Mouse (Mus musculus) midbrain, embryonic 11.5 days (tissue): ENCODE measurements around the gene Fam208b. TPM values are rescaled to one million over a fixed set of nuclear protein-coding genes. Genes with fewer than 3 reads are reported as not detected.
A peak's percentile ranks its signal among the peaks of the same experiment; 100 is the strongest.

Experiments used
- ATAC-seq: fragments of 200-750 bp; cut with Nextera tagmentation; 2 replicates; pipeline ENCODE4 v1.8.0; 2017; ENCODE audit warnings: moderate TSS enrichment, moderate library complexity; ENCODE audit not compliant: low FRiP score
- DNase-seq: peaks from one replicate; pipeline ENCODE4 v3.0.0; 2015; ENCODE audit warnings: low spot score; ENCODE audit errors: missing footprints
- H3K27ac ChIP-seq: fragments of 300-500 bp; sonication (generic); 2 replicates; pipeline ENCODE4 v1.5.1; 2014; ENCODE audit warnings: low read depth, low read length
- H3K27me3 ChIP-seq: fragments of 300-500 bp; sonication (generic); 2 replicates; pipeline ENCODE4 v1.6.1; 2014; ENCODE audit warnings: mild to moderate bottlenecking, low read length, moderate library complexity, mixed read lengths; ENCODE audit not compliant: control insufficient read depth, insufficient read depth
- H3K36me3 ChIP-seq: fragments of 300-500 bp; sonication (generic); 2 replicates; pipeline ENCODE4 v1.6.1; 2014; ENCODE audit warnings: mild to moderate bottlenecking, low read length, moderate library complexity, mixed read lengths; ENCODE audit not compliant: control insufficient read depth, insufficient read depth
- H3K4me1 ChIP-seq: fragments of 300-500 bp; sonication (generic); 2 replicates; pipeline ENCODE4 v1.6.1; 2014; ENCODE audit warnings: low read length; ENCODE audit not compliant: control insufficient read depth, insufficient read depth
- H3K4me2 ChIP-seq: fragments of 300-500 bp; sonication (generic); 2 replicates; pipeline ENCODE4 v1.6.1; 2014; ENCODE audit warnings: mild to moderate bottlenecking, moderate library complexity
- H3K4me3 ChIP-seq: fragments of 300-500 bp; sonication (generic); 2 replicates; pipeline ENCODE4 v1.5.1; 2014; ENCODE audit warnings: low read depth, low read length
- H3K9ac ChIP-seq: fragments of 300-500 bp; sonication (generic); 2 replicates; pipeline ENCODE4 v1.6.1; 2014; ENCODE audit warnings: low read length
- H3K9me3 ChIP-seq: fragments of 300-500 bp; sonication (generic); 2 replicates; pipeline ENCODE4 v1.6.1; 2016; ENCODE audit warnings: low read length; ENCODE audit not compliant: control insufficient read depth
- WGBS: fragments of 180-500 bp; shearing (Covaris S2); extraction: QIAGEN DNeasy Blood & Tissue Kit; methylation state at CpG from one replicate; pipeline ENCODE4 v1.1.7; 2014; 5-methylcytosine and 5-hydroxymethylcytosine counted together
- polyA plus RNA-seq: library from polyadenylated mRNA; unstranded; fragments of >200 nt; fragmentation: Nextera tagmentation; extraction: Ambion mirVana; gene quantifications from 2 replicates; pipeline ENCODE4 v1.2.1, GENCODE M21; 2014

Gene Fam208b
- polyA plus RNA-seq, 1 experiment from 2014 or later = 20.5 TPM

- H3K36me3 ChIP-seq = no peaks in the 10 kb centered on the region
- H3K27me3 ChIP-seq = peaks cover 3% of the 10 kb centered on the region; the same call in 1 of the 2 replicates
- H3K4me3 ChIP-seq = no peak overlapping the region
- H3K9me3 ChIP-seq = no peaks in the 10 kb centered on the region
- 80% methylated on average over 11 of the region's 11 CpGs for WGBS
- no peak overlapping the region for H3K4me2 ChIP-seq
- H3K27ac ChIP-seq = no peak overlapping the region
- no peaks in the 10 kb centered on the region for H3K4me1 ChIP-seq
- DNase-seq = no peak
- no peak overlapping the region for H3K9ac ChIP-seq
- no peak for ATAC-seq
Observed at GRCm38 (mm10) chr13:3636797-3637196, 25.9 kb upstream of the Fam208b start.

- DNase-seq = no peak
- H3K4me3 ChIP-seq = no peak overlapping the region
- peaks cover 3% of the 10 kb centered on the region; the same call in 1 of the 2 replicates for H3K27me3 ChIP-seq
- H3K9ac ChIP-seq = no peak overlapping the region
- H3K9me3 ChIP-seq = no peaks in the 10 kb centered on the region
- H3K27ac ChIP-seq = no peak overlapping the region
- 94% methylated on average over 3 of the region's 3 CpGs for WGBS
- no peaks in the 10 kb centered on the region for H3K36me3 ChIP-seq
- H3K4me2 ChIP-seq = no peak overlapping the region
- no peak for ATAC-seq
- H3K4me1 ChIP-seq = no peaks in the 10 kb centered on the region
Observed at GRCm38 (mm10) chr13:3635076-3635475, 24.2 kb upstream of the Fam208b start.

DNA sequence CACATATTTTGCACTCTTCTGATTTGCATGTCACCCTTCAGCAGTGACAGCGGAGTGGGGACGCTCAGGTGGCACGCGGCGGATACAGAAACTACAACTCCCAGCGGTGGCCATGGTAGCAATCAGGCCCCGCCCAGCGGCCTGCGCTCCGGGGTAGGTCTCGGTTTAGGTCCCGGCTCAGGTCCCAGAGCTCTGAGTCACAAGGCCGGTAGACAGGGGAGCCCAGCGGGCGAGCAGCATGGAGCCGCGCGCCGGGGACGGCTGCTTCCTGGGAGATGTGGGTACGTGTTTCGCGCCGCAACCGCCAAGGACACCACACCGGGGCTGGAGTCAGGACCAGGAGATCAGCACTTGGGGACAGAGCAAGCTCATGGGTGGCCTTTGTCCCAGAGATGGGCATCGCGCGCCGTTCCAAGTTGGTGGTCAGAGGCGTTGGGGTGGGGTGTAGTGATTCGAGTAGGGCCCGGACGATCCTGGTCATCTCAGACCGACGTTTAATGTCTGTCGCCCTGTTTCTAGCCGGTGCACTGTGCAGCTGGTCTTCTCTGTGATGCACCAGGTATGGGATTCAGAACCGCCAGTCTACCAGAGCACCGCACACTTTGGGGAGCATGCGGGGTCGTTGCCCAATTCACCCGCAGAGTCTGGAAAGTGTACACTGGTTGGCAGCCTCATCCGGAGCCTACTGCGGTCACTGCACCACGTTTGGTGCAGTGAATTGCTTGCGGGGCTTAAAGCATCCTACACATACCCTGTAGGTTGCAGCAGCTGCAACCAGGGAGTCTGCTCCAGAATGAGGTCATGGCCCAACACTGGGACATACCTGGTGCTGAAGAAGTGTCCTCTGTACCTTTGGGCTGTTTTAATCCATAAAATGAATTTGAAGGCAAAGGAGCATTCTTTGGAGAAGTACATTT lies 23.2 kb upstream of the Fam208b start, which contains the start of gene Asb13:
Asb13 (plus strand) TSS at position 138 of the 917 bp plus-strand sequence.
- peaks cover 3% of the 10 kb centered on the region; the same call in 1 of the 2 replicates for H3K27me3 ChIP-seq
- no peaks in the 10 kb centered on the region for H3K36me3 ChIP-seq
- H3K9me3 ChIP-seq = no peaks in the 10 kb centered on the region
- H3K4me3 ChIP-seq = peak within 1 kb of the TSS; percentile 67
- DNase-seq = peak; percentile 97
- peak within 1 kb of the TSS; percentile 80 for H3K9ac ChIP-seq
- peak; percentile 96 for ATAC-seq
- no peaks in the 10 kb centered on the region for H3K4me1 ChIP-seq
- no peak within 1 kb of the TSS for H3K27ac ChIP-seq
- WGBS = under 1% methylated on average over 47 of the region's 47 CpGs
- peak within 1 kb of the TSS; percentile 66 for H3K4me2 ChIP-seq

DNA sequence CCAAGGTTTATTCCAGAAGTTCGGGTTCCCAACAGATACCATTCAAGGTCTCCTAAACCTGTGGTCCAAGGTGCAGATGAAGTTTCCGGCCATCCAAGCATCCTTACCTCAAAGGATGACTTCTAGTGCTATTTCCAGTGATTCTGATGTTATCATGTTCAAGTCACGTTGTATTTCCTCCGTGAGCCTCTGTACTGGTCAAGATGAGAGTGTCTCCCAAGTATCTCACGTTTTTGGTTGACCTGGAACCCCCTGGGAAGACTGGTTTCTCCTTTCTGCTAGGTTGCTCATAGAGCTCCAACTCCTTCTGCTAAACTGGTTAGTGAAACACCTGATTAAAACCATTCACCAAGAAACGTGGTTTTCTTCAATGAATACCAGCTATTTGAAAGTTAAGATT lies 22.2 kb upstream of the Fam208b start:
- 43% methylated on average over 6 of the region's 6 CpGs for WGBS
- Histone ChIP-seq H3K9ac (no peak overlapping the region), H3K4me2 (no peak overlapping the region), H3K4me1 (no peaks in the 10 kb centered on the region), H3K4me3 (no peak overlapping the region), H3K27ac (no peak overlapping the region), H3K27me3 (peaks cover 3% of the 10 kb centered on the region; the same call in 1 of the 2 replicates), H3K36me3 (no peaks in the 10 kb centered on the region), H3K9me3 (no peaks in the 10 kb centered on the region)
- no peak for ATAC-seq
- DNase-seq = peak; percentile 82

GRCm38 (mm10) chr13:3632551-3632950 lies 21.6 kb upstream of the Fam208b start:
- ATAC-seq (no peak), DNase-seq (peak; percentile 31)
- no peaks in the 10 kb centered on the region for H3K36me3 ChIP-seq
- H3K27ac ChIP-seq = no peak overlapping the region
- H3K9me3 ChIP-seq = no peaks in the 10 kb centered on the region
- H3K4me2 ChIP-seq = no peak overlapping the region
- H3K4me1 ChIP-seq = no peaks in the 10 kb centered on the region
- peaks cover 3% of the 10 kb centered on the region; the same call in 1 of the 2 replicates for H3K27me3 ChIP-seq
- WGBS = 90% methylated on average over 9 of the region's 9 CpGs
- H3K4me3 ChIP-seq = no peak overlapping the region
- H3K9ac ChIP-seq = no peak overlapping the region

GRCm38 (mm10) chr13:3628102-3628501 lies 17.2 kb upstream of the Fam208b start:
- H3K9me3 ChIP-seq = no peaks in the 10 kb centered on the region
- H3K27ac ChIP-seq = no peak overlapping the region
- no peaks in the 10 kb centered on the region for H3K4me1 ChIP-seq
- no peaks in the 10 kb centered on the region for H3K36me3 ChIP-seq
- peaks cover 3% of the 10 kb centered on the region; the same call in 1 of the 2 replicates for H3K27me3 ChIP-seq
- no peak overlapping the region for H3K9ac ChIP-seq
- no peak overlapping the region for H3K4me2 ChIP-seq
- no peak for DNase-seq
- no peak for ATAC-seq
- 50% methylated on average over 3 of the region's 3 CpGs for WGBS
- H3K4me3 ChIP-seq = no peak overlapping the region

GRCm38 (mm10) chr13:3627139-3627538 lies 16.2 kb upstream of the Fam208b start:
- H3K27ac ChIP-seq = no peak overlapping the region
- H3K36me3 ChIP-seq = no peaks in the 10 kb centered on the region
- no peaks in the 10 kb centered on the region for H3K27me3 ChIP-seq
- 65% methylated on average over 3 of the region's 3 CpGs for WGBS
- H3K4me2 ChIP-seq = no peak overlapping the region
- no peak overlapping the region for H3K4me3 ChIP-seq
- no peaks in the 10 kb centered on the region for H3K9me3 ChIP-seq
- no peak for DNase-seq
- no peaks in the 10 kb centered on the region for H3K4me1 ChIP-seq
- no peak for ATAC-seq
- no peak overlapping the region for H3K9ac ChIP-seq

GRCm38 (mm10) chr13:3610118-3610794 lies 652 bp downstream of the Fam208b start:
- Histone ChIP-seq H3K27ac (peak overlapping the region; percentile 80), H3K4me1 (no peaks in the 10 kb centered on the region), H3K27me3 (no peaks in the 10 kb centered on the region), H3K4me2 (peak overlapping the region; percentile 82), H3K4me3 (peak overlapping the region; percentile 90), H3K36me3 (no peaks in the 10 kb centered on the region), H3K9me3 (no peaks in the 10 kb centered on the region), H3K9ac (peak overlapping the region; percentile 91)
- peak; percentile 61 for ATAC-seq
- DNase-seq = peak; percentile 92
- WGBS = under 1% methylated on average over 45 of the region's 50 CpGs

DNA sequence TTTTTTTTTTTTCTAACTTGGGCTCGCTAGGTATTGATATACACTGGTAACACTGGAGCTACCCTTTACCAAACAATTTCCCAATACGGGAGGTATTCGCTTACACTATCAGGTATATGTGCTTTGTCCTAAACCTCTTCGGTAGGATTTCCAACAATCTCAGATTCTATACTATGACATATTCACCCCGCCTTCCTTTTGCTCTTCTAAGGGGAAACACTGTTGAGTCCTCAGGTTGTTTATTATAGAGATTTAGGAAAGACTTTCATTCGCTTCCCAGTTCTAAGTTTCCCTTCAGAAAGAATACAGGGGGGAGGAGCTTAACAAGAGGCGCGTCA lies 1.2 kb downstream of the Fam208b start:
- H3K27me3 ChIP-seq = no peaks in the 10 kb centered on the region
- peak overlapping the region; percentile 90 for H3K4me3 ChIP-seq
- peak overlapping the region; percentile 82 for H3K4me2 ChIP-seq
- WGBS = 28% methylated on average over 8 of the region's 8 CpGs
- no peaks in the 10 kb centered on the region for H3K36me3 ChIP-seq
- peak overlapping the region; percentile 91 for H3K9ac ChIP-seq
- H3K9me3 ChIP-seq = no peaks in the 10 kb centered on the region
- H3K27ac ChIP-seq = no peak overlapping the region
- ATAC-seq = no peak
- peak; percentile 88 for DNase-seq
- no peaks in the 10 kb centered on the region for H3K4me1 ChIP-seq
